Mouse (Mus musculus) cerebellum, postnatal 10 days (tissue): ENCODE data around the gene Fam184b.
A peak's percentile ranks its signal among the peaks of the same experiment; 100 is the strongest.

ENCODE experiments used
- DNase-seq, 2 experiments: peaks; one replicate each; pipeline ENCODE4 v3.0.0; 2021; ENCODE audit warnings: mixed read lengths in 2 of 2

Gene Fam184b

GRCm38 (mm10) chr5:45513511-45513910, 125.9 kb downstream of the Fam184b start:
- no peak for DNase-seq

GRCm38 (mm10) chr5:45512908-45513307, 126.5 kb downstream of the Fam184b start:
- DNase-seq: no peak

GRCm38 (mm10) chr5:45510071-45510470, 129.3 kb downstream of the Fam184b start:
- no peak for DNase-seq

GRCm38 (mm10) chr5:45497564-45497963, 141.8 kb downstream of the Fam184b start:
- DNase-seq: no peak

GRCm38 (mm10) chr5:45496930-45497550, 142.4 kb downstream of the Fam184b start:
- DNase-seq: peak; percentile 16 to 17

GRCm38 (mm10) chr5:45496479-45496878, 142.9 kb downstream of the Fam184b start:
- no peak for DNase-seq

GRCm38 (mm10) chr5:45496042-45496441, 143.4 kb downstream of the Fam184b start:
- DNase-seq: no peak

GRCm38 (mm10) chr5:45495429-45495975, 143.9 kb downstream of the Fam184b start:
- no peak for DNase-seq

GRCm38 (mm10) chr5:45494093-45494755, 145.2 kb downstream of the Fam184b start:
- no peak for DNase-seq

GRCm38 (mm10) chr5:45493191-45494092, 146.0 kb downstream of the Fam184b start, which contains the start of gene Lap3:
Gene Lap3 (plus strand): TSS chr5:45493374.
- peak; percentile 99 to 100 for DNase-seq

GRCm38 (mm10) chr5:45491776-45492175, 147.6 kb downstream of the Fam184b start:
- no peak for DNase-seq

GRCm38 (mm10) chr5:45483654-45484053, 155.8 kb downstream of the Fam184b start:
- no peak for DNase-seq

GRCm38 (mm10) chr5:45482607-45483006, 156.8 kb downstream of the Fam184b start:
- no peak for DNase-seq

GRCm38 (mm10) chr5:45481125-45481524, 158.3 kb downstream of the Fam184b start:
- no peak for DNase-seq

- no peak for DNase-seq
Measured at GRCm38 (mm10) chr5:45480066-45480465, 159.3 kb downstream of the Fam184b start.
